Mouse (Mus musculus): ENCODE measurements at regions not wholly inside any gene's neighbourhood (a gene's known extent, or its start where the extent isn't known, plus 50 kb on each side); places are given as distances from the start of the nearest gene placed in this dataset.
A peak's percentile ranks its signal among the peaks of the same experiment; 100 is the strongest.

DNA sequence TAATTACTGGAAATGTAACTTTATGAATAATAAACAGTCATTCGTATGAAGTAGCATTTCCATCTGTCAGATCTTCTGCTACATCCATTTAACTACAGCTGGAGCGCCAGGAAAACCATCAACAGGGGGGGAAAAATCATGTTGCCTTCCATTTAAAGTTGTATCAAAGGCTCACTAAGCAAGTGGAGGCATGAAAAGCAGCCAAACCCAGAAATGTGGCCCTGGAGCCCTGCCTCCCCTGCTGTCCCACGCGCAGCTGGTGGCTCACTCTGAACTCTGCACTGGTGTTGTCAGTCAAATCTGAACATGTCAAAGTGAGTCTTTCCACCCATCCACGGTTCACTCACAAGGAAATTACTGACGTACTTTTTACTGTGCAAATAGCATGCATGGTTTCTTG is 152.5 kb upstream of the Gm3448 start:
- Histone ChIP-seq H3K36me3 (no peaks in the 10 kb centered on the region), H3K4me2 (no peak overlapping the region), H3K4me1 (replicated peaks) (peaks cover 13% of the 10 kb centered on the region), H3K9me3 (replicated peaks) (no peaks in the 10 kb centered on the region), H3K27me3 (peaks cover 8% of the 10 kb centered on the region; the same call in 1 of the 2 replicates), H3K4me3 (no peak overlapping the region), H3K9ac (no peak overlapping the region), H3K27ac (no peak overlapping the region)
- no peak for ATAC-seq (replicated peaks; ENCODE audit: insufficient number of reproducible peaks, insufficient read depth, low FRiP score, low read depth)
- WGBS, result 71% methylated on average over 6 of the region's 6 CpGs

DNA sequence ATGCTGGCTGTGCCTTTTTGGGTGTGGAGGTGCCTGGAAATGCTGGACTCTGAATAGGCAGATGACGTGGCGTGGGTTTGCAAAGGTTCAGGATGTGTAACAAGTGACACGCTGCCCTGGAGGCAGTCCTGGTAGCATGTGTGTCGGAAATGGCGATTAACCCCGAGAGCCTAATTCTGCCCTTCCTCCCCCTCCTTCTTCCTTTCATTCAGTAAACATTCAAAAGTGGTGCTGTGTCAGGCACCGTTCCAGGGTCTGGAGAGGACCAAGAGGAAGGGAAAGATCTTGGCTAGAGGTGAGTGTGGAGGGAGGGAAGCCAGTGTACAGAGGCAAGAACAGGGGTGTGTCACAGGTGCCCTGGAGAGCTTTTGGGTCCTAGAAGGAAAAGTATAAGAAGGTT is 151.5 kb upstream of the Gm3448 start:
- 57% methylated on average over 7 of the region's 7 CpGs for WGBS
- H3K9ac ChIP-seq, result no peak overlapping the region
- no peaks in the 10 kb centered on the region for H3K36me3 ChIP-seq
- H3K9me3 ChIP-seq (replicated peaks), result no peaks in the 10 kb centered on the region
- H3K27ac ChIP-seq, result no peak overlapping the region
- no peak overlapping the region for H3K4me2 ChIP-seq
- H3K27me3 ChIP-seq, result peaks cover 8% of the 10 kb centered on the region; the same call in 1 of the 2 replicates
- peaks cover 13% of the 10 kb centered on the region for H3K4me1 ChIP-seq (replicated peaks)
- peak; percentile 43 for ATAC-seq (replicated peaks; ENCODE audit: insufficient number of reproducible peaks, insufficient read depth, low FRiP score, low read depth)
- no peak overlapping the region for H3K4me3 ChIP-seq

DNA sequence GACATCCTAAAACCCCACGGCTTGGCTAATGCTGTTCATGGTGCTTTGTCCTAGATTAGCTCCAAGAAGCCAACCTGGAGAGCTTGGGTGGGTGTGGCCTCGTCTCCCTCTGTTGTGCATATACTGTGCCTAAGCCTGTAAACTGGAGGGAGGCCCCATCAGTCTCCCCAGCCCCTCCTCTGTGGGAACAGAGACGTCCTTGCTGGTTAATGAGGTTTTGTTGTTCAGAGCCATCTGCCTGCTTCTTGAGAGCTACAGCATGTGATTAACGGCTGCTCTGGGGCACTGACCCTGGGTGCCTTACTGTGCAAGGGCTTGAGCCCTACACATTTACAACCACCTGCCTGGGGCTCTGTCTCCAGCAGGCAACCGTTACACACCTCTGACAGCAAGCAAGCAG is 143.9 kb upstream of the Gm3448 start:
- Histone ChIP-seq H3K9ac (no peak overlapping the region), H3K27ac (no peak overlapping the region), H3K4me2 (no peak overlapping the region), H3K36me3 (no peaks in the 10 kb centered on the region), H3K4me3 (no peak overlapping the region), H3K9me3 (replicated peaks) (no peaks in the 10 kb centered on the region), H3K4me1 (replicated peaks) (no peaks in the 10 kb centered on the region), H3K27me3 (peaks cover 8% of the 10 kb centered on the region; the same call in 1 of the 2 replicates)
- ATAC-seq (replicated peaks; ENCODE audit: insufficient number of reproducible peaks, insufficient read depth, low FRiP score, low read depth), result no peak
- 20% methylated on average over 5 of the region's 5 CpGs for WGBS

DNA sequence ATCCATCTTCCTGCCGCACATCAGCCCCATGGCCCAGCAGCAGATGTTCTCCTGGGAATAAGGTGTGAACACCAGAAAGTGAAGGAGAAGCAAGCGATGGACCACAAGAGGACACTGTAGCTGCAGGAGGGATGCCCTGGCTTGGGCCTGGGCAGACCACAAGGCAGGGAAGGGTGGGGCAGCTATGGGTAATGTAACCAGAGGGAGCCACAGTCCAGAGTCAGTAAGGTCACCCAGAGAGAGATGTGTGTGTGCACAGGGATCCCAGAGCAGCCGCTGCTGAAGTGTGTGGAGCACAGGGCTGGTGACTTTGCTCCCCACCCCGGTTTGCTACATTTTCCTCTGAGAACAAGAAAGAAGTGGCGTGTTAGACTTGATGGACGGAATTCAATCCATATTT is 142.5 kb upstream of the Gm3448 start:
- Histone ChIP-seq H3K36me3 (no peaks in the 10 kb centered on the region), H3K4me2 (no peak overlapping the region), H3K9ac (no peak overlapping the region), H3K4me1 (replicated peaks) (no peaks in the 10 kb centered on the region), H3K27ac (no peak overlapping the region), H3K9me3 (replicated peaks) (no peaks in the 10 kb centered on the region), H3K4me3 (no peak overlapping the region), H3K27me3 (peaks cover 14% of the 10 kb centered on the region)
- ATAC-seq (replicated peaks; ENCODE audit: insufficient number of reproducible peaks, insufficient read depth, low FRiP score, low read depth), result no peak
- 65% methylated on average over 6 of the region's 6 CpGs for WGBS

DNA sequence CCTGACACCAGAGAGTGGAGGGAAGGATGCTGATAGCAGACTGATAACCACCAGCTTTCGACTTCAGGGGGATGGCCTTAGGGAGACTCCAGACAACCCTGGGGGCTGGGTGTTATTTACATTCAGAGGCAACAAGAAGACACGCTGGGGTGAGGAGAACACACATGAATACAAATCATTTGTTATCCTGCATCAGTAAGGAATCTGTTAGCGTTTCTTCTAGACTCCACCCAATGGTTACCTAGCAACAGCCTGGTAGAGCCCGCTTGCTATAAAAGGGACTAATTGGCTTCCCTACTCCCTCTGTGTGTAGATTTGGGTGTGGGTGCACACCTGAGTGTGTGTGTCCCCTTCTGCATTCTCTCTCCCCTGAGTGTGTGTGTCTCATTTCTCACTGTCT is 140.8 kb upstream of the Gm3448 start:
- no peak overlapping the region for H3K4me3 ChIP-seq
- peaks cover 14% of the 10 kb centered on the region for H3K27me3 ChIP-seq
- no peaks in the 10 kb centered on the region for H3K36me3 ChIP-seq
- no peak for ATAC-seq (replicated peaks; ENCODE audit: insufficient number of reproducible peaks, insufficient read depth, low FRiP score, low read depth)
- H3K9me3 ChIP-seq (replicated peaks), result no peaks in the 10 kb centered on the region
- no peak overlapping the region for H3K27ac ChIP-seq
- 30% methylated on average over 4 of the region's 4 CpGs for WGBS
- H3K4me2 ChIP-seq, result no peak overlapping the region
- no peaks in the 10 kb centered on the region for H3K4me1 ChIP-seq (replicated peaks)
- H3K9ac ChIP-seq, result no peak overlapping the region

DNA sequence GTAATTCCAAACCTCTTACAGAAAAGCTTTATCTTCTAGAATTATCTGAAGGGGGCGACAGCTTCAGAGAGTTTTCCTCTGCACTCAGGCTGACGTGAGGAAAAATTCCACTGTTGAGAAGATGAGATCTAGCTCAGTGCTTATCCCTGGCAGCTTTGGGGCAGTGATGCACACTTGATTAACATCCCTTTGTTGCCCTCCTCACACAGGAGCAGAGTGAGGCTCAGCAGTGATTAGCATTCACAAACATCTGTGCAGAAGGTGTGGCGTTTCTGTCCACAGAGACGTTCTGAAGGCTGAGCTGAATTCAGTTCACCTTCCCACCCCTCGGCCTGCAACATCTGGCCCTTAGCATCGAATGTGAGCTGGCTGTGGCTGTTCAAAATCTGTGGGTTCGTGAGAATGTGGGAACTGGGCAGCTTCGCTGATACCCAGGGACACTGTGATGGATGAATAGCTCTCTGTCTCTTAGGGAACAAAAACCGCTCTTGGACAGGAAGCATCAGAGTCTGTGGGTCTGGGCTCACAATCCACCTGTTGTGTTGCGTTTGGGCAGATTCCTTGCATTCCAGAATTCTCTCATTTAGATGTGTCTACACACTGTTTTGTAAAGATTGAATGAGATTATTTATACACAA is 139.0 kb upstream of the Gm3448 start:
- no peaks in the 10 kb centered on the region for H3K4me1 ChIP-seq (replicated peaks)
- H3K27ac ChIP-seq, result no peak overlapping the region
- ATAC-seq (replicated peaks; ENCODE audit: insufficient number of reproducible peaks, insufficient read depth, low FRiP score, low read depth), result no peak
- no peaks in the 10 kb centered on the region for H3K9me3 ChIP-seq (replicated peaks)
- H3K4me3 ChIP-seq, result no peak overlapping the region
- no peak overlapping the region for H3K9ac ChIP-seq
- peaks cover 14% of the 10 kb centered on the region for H3K27me3 ChIP-seq
- 41% methylated on average over 10 of the region's 10 CpGs for WGBS
- H3K36me3 ChIP-seq, result no peaks in the 10 kb centered on the region
- no peak overlapping the region for H3K4me2 ChIP-seq

DNA sequence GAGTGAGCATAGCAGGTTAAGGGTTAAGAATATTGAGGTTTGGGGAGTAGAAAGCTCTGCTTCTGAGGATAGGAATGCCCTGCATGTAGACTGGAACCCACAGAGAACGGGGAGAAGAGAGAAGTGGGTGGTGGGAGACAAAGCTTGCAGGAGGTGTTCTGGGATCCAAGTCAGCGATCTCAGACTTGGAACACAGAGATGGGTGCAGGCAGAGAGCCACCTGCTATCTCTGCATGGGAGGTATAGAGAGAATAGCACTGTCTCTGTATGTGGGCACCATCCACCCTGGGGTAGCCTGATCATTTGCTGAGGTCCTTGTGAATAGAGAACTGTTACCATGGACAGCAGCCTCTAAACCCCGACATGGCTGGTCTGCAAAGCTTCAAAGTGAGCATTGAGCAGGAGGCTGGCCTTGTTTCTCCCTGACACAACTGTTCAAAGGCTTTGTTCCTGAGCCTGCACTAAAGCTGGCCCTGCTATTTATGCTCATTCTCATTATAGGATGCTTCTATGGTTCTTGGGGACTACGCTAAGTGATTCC is 138.1 kb upstream of the Gm3448 start:
- Histone ChIP-seq H3K36me3 (no peaks in the 10 kb centered on the region), H3K27ac (no peak overlapping the region), H3K9ac (no peak overlapping the region), H3K4me3 (no peak overlapping the region), H3K4me2 (no peak overlapping the region), H3K9me3 (replicated peaks) (no peaks in the 10 kb centered on the region), H3K4me1 (replicated peaks) (no peaks in the 10 kb centered on the region), H3K27me3 (peaks cover 14% of the 10 kb centered on the region)
- 55% methylated on average over 4 of the region's 4 CpGs for WGBS
- no peak for ATAC-seq (replicated peaks; ENCODE audit: insufficient number of reproducible peaks, insufficient read depth, low FRiP score, low read depth)

DNA sequence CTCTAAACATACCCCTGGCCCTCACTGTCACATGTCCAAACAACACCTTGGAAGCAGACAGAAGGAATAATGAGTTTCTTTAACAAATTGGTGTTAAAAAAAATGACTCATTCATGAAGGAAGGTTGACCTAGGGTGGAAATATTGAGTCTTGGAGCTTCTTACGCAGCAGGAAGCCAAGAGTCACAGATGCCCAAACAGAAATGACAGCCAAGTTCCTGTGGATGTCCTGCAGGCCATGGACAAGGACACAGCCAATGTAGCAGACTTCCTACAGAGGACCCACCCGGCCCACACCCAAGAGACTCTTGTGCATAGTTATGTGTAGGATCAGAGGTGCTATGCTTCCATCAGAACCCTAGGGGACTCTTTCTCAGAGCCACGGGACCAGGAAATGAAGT is 136.1 kb upstream of the Gm3448 start:
- Histone ChIP-seq H3K9me3 (replicated peaks) (no peaks in the 10 kb centered on the region), H3K4me2 (no peak overlapping the region), H3K36me3 (no peaks in the 10 kb centered on the region), H3K4me3 (no peak overlapping the region), H3K27me3 (peaks cover 8% of the 10 kb centered on the region), H3K27ac (no peak overlapping the region), H3K4me1 (replicated peaks) (no peaks in the 10 kb centered on the region), H3K9ac (no peak overlapping the region)
- no peak for ATAC-seq (replicated peaks; ENCODE audit: insufficient number of reproducible peaks, insufficient read depth, low FRiP score, low read depth)
- WGBS, result 70% methylated on average over 3 of the region's 3 CpGs

DNA sequence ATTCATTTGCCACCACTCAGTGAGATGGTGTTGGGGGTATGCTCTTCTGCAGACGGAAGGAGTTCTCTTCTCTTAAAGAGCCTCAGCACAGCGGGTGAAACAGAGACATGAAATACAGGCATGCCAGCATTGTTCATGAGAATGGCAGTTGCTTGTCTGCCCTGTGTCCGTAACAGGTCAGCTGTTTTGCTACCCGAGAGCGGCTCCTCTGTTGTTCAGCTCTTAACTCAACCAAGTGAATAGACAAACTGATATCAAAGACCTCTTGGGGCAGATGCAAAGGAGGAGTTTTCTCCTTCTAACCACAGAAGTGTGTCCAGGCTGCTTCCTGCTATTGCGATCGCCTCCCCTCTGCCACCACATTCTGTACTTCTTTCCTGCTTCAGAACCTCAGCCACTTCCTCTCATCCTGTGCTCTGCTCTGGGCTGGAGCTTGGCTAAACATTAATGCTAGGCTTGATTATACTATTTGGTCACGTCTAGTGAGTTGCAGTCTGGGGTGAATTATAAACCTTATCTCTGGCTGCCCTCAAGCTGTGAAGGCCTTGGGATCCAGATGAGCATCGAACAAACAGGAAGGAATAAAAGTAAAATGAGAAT is 133.1 kb upstream of the Gm3448 start:
- 63% methylated on average over 9 of the region's 9 CpGs for WGBS
- Histone ChIP-seq H3K4me3 (no peak overlapping the region), H3K9me3 (replicated peaks) (no peaks in the 10 kb centered on the region), H3K4me1 (replicated peaks) (no peaks in the 10 kb centered on the region), H3K27me3 (no peaks in the 10 kb centered on the region; the same call in 1 of the 2 replicates), H3K9ac (no peak overlapping the region), H3K4me2 (no peak overlapping the region), H3K27ac (no peak overlapping the region), H3K36me3 (no peaks in the 10 kb centered on the region)
- ATAC-seq (replicated peaks; ENCODE audit: insufficient number of reproducible peaks, insufficient read depth, low FRiP score, low read depth), result no peak

DNA sequence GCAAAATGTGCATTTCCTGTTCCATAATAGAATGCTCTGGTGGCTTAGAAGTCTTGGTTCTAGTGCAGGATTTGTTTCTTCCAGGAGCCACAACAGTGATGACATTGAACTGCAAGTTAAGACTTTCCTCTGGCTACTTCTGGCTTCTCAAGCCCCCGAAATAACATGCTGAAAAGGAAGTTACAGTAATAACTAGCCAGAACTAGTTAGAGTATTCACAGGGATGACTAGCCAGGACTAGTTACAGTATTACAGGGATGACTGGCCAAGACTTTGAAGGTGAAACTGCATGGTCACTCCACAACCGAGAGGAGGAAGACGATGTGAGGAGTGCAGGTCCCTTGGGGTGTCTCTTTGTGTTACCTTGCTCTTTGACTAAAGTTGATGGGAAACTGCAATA is 126.6 kb upstream of the Gm3448 start:
- Histone ChIP-seq H3K4me2 (no peak overlapping the region), H3K27ac (no peak overlapping the region), H3K9ac (no peak overlapping the region), H3K27me3 (no peaks in the 10 kb centered on the region), H3K4me1 (replicated peaks) (no peaks in the 10 kb centered on the region), H3K9me3 (replicated peaks) (no peaks in the 10 kb centered on the region), H3K4me3 (no peak overlapping the region), H3K36me3 (no peaks in the 10 kb centered on the region)
- 82% methylated on average over 3 of the region's 3 CpGs for WGBS
- no peak for ATAC-seq (replicated peaks; ENCODE audit: insufficient number of reproducible peaks, insufficient read depth, low FRiP score, low read depth)

DNA sequence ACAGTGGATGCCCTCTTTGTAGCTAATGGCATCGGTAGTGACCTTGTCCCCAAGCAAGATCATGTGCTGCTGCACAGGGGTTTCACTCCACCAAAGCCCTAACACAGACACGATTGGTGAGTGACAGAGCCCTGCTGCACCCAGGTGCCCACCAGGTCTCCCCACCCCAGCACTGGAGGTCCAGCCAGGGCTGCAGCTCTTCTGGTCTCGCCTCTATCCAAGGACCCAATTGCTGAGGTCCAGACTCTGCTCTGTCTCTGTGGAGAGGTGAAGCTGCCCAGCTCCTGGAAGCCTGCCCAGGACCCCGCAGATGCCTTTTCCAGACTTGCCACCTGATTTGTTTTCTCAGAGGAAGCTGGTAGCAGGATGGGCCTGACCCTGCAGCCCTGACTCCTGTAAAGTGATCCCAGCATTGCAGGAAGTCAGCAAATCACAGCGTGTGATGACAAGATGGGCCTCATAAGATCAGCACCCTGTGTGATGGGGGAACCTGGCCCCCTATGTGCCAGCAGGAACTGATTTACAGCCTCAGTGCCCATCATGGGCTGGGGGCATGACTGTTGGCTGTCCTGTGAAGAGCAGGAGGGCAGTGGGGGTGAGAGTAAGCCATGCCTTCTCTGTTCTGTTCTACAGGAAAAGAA is 116.5 kb upstream of the Gm3448 start:
- Histone ChIP-seq H3K4me1 (replicated peaks) (peaks cover 6% of the 10 kb centered on the region), H3K27ac (no peak overlapping the region), H3K36me3 (no peaks in the 10 kb centered on the region), H3K27me3 (no peaks in the 10 kb centered on the region), H3K4me3 (no peak overlapping the region), H3K4me2 (no peak overlapping the region), H3K9me3 (replicated peaks) (no peaks in the 10 kb centered on the region), H3K9ac (no peak overlapping the region)
- no peak for ATAC-seq (replicated peaks; ENCODE audit: insufficient number of reproducible peaks, insufficient read depth, low FRiP score, low read depth)
- WGBS, result 66% methylated on average over 5 of the region's 5 CpGs

Measured in heart, embryonic 15.5 days (tissue).